Mouse (Mus musculus): ENCODE data around the gene Vmn1r61. TPM values are rescaled to one million over a fixed set of nuclear protein-coding genes. Genes with fewer than 3 reads are reported as not detected.

Gene Vmn1r61
- total RNA-seq (2014; rRNA removed) = not detected in 2 replicates
- polyA plus RNA-seq (2015; fragmentation: Nextera tagmentation; extraction: Ambion mirVana) = not detected in 2 replicates

GRCm38 (mm10) chr7:5613195-5613594 is at the start of gene Vmn1r61:
TSS of gene Vmn1r61 (minus strand) at chr7:5613295.
- no peak within 1 kb of the TSS for H3K9ac ChIP-seq
- H3K4me3 ChIP-seq (ENCODE audit: low read depth, low read length) = no peak within 1 kb of the TSS
- ATAC-seq (no peak), DNase-seq (no peak)
- no peaks in the 10 kb centered on the region for H3K27me3 ChIP-seq (ENCODE audit: insufficient read depth, low read length)
- no peak within 1 kb of the TSS for H3K4me2 ChIP-seq (ENCODE audit: low read depth)
- peaks cover 5% of the 10 kb centered on the region; the same call in 1 of the 2 replicates for H3K9me3 ChIP-seq (ENCODE audit: low read length)
- H3K27ac ChIP-seq (ENCODE audit: low read depth, low read length) = no peak within 1 kb of the TSS
- no peaks in the 10 kb centered on the region for H3K36me3 ChIP-seq (ENCODE audit: insufficient read depth)
- no peak for TF ChIP-seq CTCF (IDR thresholded peaks at IDR 0.05; ENCODE audit: low read depth)
- H3K4me1 ChIP-seq (ENCODE audit: insufficient read depth) = no peaks in the 10 kb centered on the region

Other genes starting within 250 kb of the Vmn1r61 start
- gene Vmn1r58, start 199.9 kb downstream of the Vmn1r61 start, total RNA-seq (2014; rRNA removed) = not detected in 2 replicates
- not detected in 2 replicates for gene Vmn1r58, start 199.9 kb downstream of the Vmn1r61 start, polyA plus RNA-seq (2015; fragmentation: Nextera tagmentation; extraction: Ambion mirVana)
- gene Vmn1r59, start 156.5 kb downstream of the Vmn1r61 start, total RNA-seq (2014; rRNA removed) = not detected in 2 replicates
- gene Vmn1r59, start 156.5 kb downstream of the Vmn1r61 start, polyA plus RNA-seq (2015; fragmentation: Nextera tagmentation; extraction: Ambion mirVana) = not detected in 2 replicates
- gene Vmn2r28, start 119.3 kb downstream of the Vmn1r61 start, total RNA-seq (2014; rRNA removed) = not detected in 2 replicates
- gene Vmn2r28, start 119.3 kb downstream of the Vmn1r61 start, polyA plus RNA-seq (2015; fragmentation: Nextera tagmentation; extraction: Ambion mirVana) = not detected in 2 replicates
- not detected in 2 replicates for gene Vmn1r60, start 66.0 kb downstream of the Vmn1r61 start, total RNA-seq (2014; rRNA removed)
- not detected in 2 replicates for gene Vmn1r60, start 66.0 kb downstream of the Vmn1r61 start, polyA plus RNA-seq (2015; fragmentation: Nextera tagmentation; extraction: Ambion mirVana)
- not detected in 2 replicates for gene Vmn1r62, start 60.3 kb upstream of the Vmn1r61 start, total RNA-seq (2014; rRNA removed)
- not detected in 2 replicates for gene Vmn1r62, start 60.3 kb upstream of the Vmn1r61 start, polyA plus RNA-seq (2015; fragmentation: Nextera tagmentation; extraction: Ambion mirVana)
- gene Vmn1r63, start 192.2 kb upstream of the Vmn1r61 start, total RNA-seq (2014; rRNA removed) = not detected in 2 replicates
- gene Vmn1r63, start 192.2 kb upstream of the Vmn1r61 start, polyA plus RNA-seq (2015; fragmentation: Nextera tagmentation; extraction: Ambion mirVana) = not detected in 2 replicates